Mouse (Mus musculus) limb, embryonic 10.5 days (tissue): Measurements from ENCODE around the gene Fads3. TPM values are rescaled to one million over a fixed set of nuclear protein-coding genes. Genes with fewer than 3 reads are reported as not detected.

Source experiments
- DNase-seq: peaks from one replicate; pipeline ENCODE4 v3.0.0-alpha.2; 2017; ENCODE audit warnings: low spot score
- H3K27ac ChIP-seq: fragments of 300-500 bp; sonication (generic); 2 replicates; pipeline ENCODE4 v1.5.1; 2016; ENCODE audit warnings: mild to moderate bottlenecking
- H3K27me3 ChIP-seq: fragments of 300-500 bp; sonication (generic); 2 replicates; pipeline ENCODE4 v1.6.1; 2016; ENCODE audit warnings: low read depth, mild to moderate bottlenecking; ENCODE audit not compliant: poor library complexity, severe bottlenecking
- H3K36me3 ChIP-seq: fragments of 300-500 bp; sonication (generic); 2 replicates; pipeline ENCODE4 v1.6.1; 2016; ENCODE audit warnings: mild to moderate bottlenecking, moderate library complexity
- H3K4me1 ChIP-seq: fragments of 300-500 bp; sonication (generic); 2 replicates; pipeline ENCODE4 v1.6.1; 2016
- H3K4me3 ChIP-seq: fragments of 300-500 bp; sonication (generic); 2 replicates; pipeline ENCODE4 v1.5.1; 2016; ENCODE audit warnings: mild to moderate bottlenecking, moderate library complexity
- H3K9me3 ChIP-seq: fragments of 300-500 bp; sonication (generic); replicated peaks from 2 replicates; pipeline ENCODE4 v1.6.1; 2016; ENCODE audit warnings: mild to moderate bottlenecking
- WGBS: fragments of 180-500 bp; shearing (Covaris S2); methylation state at CpG from one replicate; pipeline ENCODE4 v1.1.7; 2016; 5-methylcytosine and 5-hydroxymethylcytosine counted together
- polyA plus RNA-seq: library from polyadenylated mRNA; unstranded; fragments of >200 nt; fragmentation: Nextera tagmentation; extraction: Ambion mirVana; gene quantifications from 2 replicates; pipeline ENCODE4 v1.2.1, GENCODE M21; 2016

Gene Fads3
- polyA plus RNA-seq, 1 experiment from 2014 or later: 2.4 TPM

- Histone ChIP-seq H3K27me3 (peaks cover 15% of the 10 kb centered on the region), H3K4me3 (no peak overlapping the region), H3K4me1 (peaks cover 16% of the 10 kb centered on the region), H3K9me3 (no peaks in the 10 kb centered on the region), H3K36me3 (no peaks in the 10 kb centered on the region), H3K27ac (no peak overlapping the region)
- DNase-seq: no peak
- WGBS: 78% methylated on average over 4 of the region's 4 CpGs
Observed at GRCm38 (mm10) chr19:10046346-10046745, 5.0 kb downstream of the Fads3 start.

DNA sequence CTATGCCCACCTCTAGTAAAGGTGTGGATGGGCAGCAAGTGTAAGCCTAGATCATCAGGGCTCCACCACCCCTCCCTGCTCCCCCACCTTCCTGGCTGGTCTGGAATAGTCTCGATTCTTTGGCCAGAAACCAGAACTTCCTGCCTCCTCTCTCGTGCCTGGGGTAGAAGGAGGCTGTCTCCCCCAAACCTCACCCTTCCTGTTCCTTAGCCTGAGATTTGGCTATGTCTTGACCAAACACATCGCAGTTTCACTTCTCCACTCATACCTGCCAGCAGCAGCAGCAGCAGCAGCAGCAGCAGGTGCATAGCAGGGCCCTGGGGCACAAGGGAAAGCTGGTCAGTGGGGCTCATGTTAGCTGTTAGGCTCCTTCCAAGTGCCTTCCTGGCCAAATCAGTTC, 5.6 kb downstream of the Fads3 start:
- Histone ChIP-seq H3K4me1 (peaks cover 10% of the 10 kb centered on the region), H3K4me3 (no peak overlapping the region), H3K36me3 (no peaks in the 10 kb centered on the region), H3K27me3 (peaks cover 15% of the 10 kb centered on the region), H3K27ac (no peak overlapping the region), H3K9me3 (no peaks in the 10 kb centered on the region)
- 65% methylated on average over 3 of the region's 3 CpGs for WGBS
- no peak for DNase-seq

DNA sequence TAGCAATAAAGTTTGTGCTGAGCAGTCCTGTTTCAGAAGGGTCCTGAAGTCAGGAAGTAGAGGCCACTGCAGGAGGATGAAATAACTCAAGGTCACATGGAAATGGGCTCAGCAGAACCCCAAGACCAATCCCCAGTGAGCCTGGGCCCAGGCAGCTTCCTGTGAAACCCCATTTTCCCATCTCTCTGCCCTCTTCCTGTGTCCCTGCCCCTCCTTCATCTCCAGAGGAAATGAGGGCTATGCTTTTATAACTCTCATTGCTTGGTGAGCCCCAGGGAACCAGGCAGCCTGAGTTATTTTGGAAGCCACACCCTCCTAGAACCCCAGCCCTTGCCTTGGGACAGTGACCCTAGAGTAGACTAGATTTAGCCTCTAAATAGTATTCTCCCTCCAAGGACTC, 8.2 kb downstream of the Fads3 start:
- Histone ChIP-seq H3K27ac (no peak overlapping the region), H3K27me3 (no peaks in the 10 kb centered on the region), H3K4me1 (peaks cover 5% of the 10 kb centered on the region; the same call in 1 of the 2 replicates), H3K36me3 (no peaks in the 10 kb centered on the region), H3K9me3 (no peaks in the 10 kb centered on the region), H3K4me3 (no peak overlapping the region)
- no peak for DNase-seq

- Histone ChIP-seq H3K9me3 (no peaks in the 10 kb centered on the region), H3K27me3 (no peaks in the 10 kb centered on the region), H3K4me1 (peaks cover 5% of the 10 kb centered on the region; the same call in 1 of the 2 replicates), H3K4me3 (no peak overlapping the region), H3K36me3 (no peaks in the 10 kb centered on the region), H3K27ac (no peak overlapping the region)
- no peak for DNase-seq
- WGBS: 81% methylated on average over 2 of the region's 2 CpGs
Observed at GRCm38 (mm10) chr19:10050438-10050837, 9.1 kb downstream of the Fads3 start.

- 0 out of 2 replicates have a peak, but pooled peaks cover 5% of the 10 kb centered on the region for H3K36me3 ChIP-seq
Observed at GRCm38 (mm10) chr19:10052698-10053097, 11.3 kb downstream of the Fads3 start.

GRCm38 (mm10) chr19:10053692-10054260, 12.4 kb downstream of the Fads3 start:
- Histone ChIP-seq H3K27ac (no peak overlapping the region), H3K27me3 (no peaks in the 10 kb centered on the region), H3K36me3 (0 out of 2 replicates have a peak, but pooled peaks cover 5% of the 10 kb centered on the region), H3K4me1 (peaks cover 12% of the 10 kb centered on the region; the same call in 1 of the 2 replicates), H3K4me3 (no peak overlapping the region), H3K9me3 (no peaks in the 10 kb centered on the region)
- no peak for DNase-seq
- WGBS: 95% methylated on average over 10 of the region's 10 CpGs

More at GRCm38 (mm10) chr19:10052698-10053097, 11.3 kb downstream of the Fads3 start:
- Histone ChIP-seq H3K4me1 (peaks cover 12% of the 10 kb centered on the region; the same call in 1 of the 2 replicates), H3K27me3 (no peaks in the 10 kb centered on the region), H3K9me3 (no peaks in the 10 kb centered on the region), H3K27ac (no peak overlapping the region), H3K4me3 (no peak overlapping the region)
- 91% methylated on average over 4 of the region's 4 CpGs for WGBS
- no peak for DNase-seq

DNA sequence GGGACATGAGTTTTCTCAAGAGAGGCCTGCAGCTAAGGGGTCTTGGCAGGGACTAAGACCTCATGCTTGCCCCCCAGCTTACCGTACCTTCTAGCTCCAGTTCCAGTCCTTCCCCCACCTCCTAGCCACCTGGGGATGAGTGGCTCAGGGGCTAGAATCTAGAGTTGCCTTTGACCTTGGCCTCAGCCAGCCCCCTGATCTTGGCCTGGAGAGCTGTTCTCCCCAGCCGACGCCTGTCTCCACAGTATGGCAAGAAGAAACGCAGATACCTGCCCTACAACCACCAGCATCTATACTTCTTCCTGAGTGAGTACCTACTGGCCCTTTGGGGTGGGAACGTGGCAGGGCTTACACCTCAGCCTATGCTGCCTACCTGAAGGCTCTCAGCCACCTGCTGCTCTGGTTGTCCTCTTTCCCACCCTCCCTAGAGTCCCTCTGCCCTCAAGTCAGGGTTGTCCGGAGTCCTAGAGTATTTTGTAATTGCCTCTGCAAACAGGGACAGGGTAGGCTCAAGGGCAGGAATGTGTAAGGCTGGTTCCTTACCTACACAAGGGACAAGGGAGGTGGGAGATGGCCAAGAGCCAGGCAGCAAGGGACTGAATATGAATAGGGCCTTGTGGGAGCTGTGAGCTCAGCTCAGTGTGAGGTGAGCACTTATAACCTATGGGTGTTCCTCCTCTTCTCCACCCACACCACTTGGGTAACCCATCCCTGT, 13.1 kb downstream of the Fads3 start:
- no peaks in the 10 kb centered on the region for H3K9me3 ChIP-seq
- 0 out of 2 replicates have a peak, but pooled peaks cover 5% of the 10 kb centered on the region for H3K36me3 ChIP-seq
- no peak for DNase-seq
- 87% methylated on average over 6 of the region's 6 CpGs for WGBS
- no peaks in the 10 kb centered on the region for H3K27me3 ChIP-seq
- no peak overlapping the region for H3K4me3 ChIP-seq
- H3K27ac ChIP-seq: no peak overlapping the region
- H3K4me1 ChIP-seq: peaks cover 9% of the 10 kb centered on the region; the same call in 1 of the 2 replicates

- peaks cover 7% of the 10 kb centered on the region; the same call in 1 of the 2 replicates for H3K4me1 ChIP-seq
- 0 out of 2 replicates have a peak, but pooled peaks cover 5% of the 10 kb centered on the region for H3K36me3 ChIP-seq
- no peak for DNase-seq
- no peak overlapping the region for H3K4me3 ChIP-seq
- WGBS: 82% methylated on average over 3 of the region's 3 CpGs
- H3K27me3 ChIP-seq: no peaks in the 10 kb centered on the region
- no peaks in the 10 kb centered on the region for H3K9me3 ChIP-seq
- no peak overlapping the region for H3K27ac ChIP-seq
Observed at GRCm38 (mm10) chr19:10055261-10055660, 13.9 kb downstream of the Fads3 start.

GRCm38 (mm10) chr19:10055783-10056660, 14.7 kb downstream of the Fads3 start:
- WGBS: 88% methylated on average over 22 of the region's 22 CpGs
- no peaks in the 10 kb centered on the region for H3K9me3 ChIP-seq

DNA sequence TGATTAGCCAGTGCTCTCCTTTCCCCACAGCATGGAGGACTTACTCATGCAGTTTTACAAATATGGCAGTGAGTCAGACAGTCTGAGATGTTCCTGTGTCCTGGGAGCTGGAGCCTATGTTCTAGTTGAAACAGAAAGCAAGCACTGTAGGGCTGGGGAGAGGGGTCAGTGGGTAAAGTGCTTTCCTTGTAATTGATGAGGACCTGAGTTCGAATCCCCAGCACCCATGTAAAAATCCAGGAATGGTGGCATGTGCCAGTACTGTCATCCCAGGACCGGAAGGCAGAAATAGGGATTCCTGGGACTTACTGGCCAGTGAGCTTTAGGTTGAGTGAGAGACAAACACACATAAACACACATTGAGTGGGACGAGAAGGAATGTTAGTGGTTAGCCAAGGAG, 15.3 kb downstream of the Fads3 start:
- DNase-seq: no peak
- Histone ChIP-seq H3K4me1 (peaks cover 13% of the 10 kb centered on the region), H3K27me3 (no peaks in the 10 kb centered on the region), H3K27ac (no peak overlapping the region), H3K36me3 (peaks cover 17% of the 10 kb centered on the region), H3K4me3 (no peak overlapping the region), H3K9me3 (no peaks in the 10 kb centered on the region)
- WGBS: 94% methylated on average over 3 of the region's 3 CpGs

More at GRCm38 (mm10) chr19:10055783-10056660, 14.7 kb downstream of the Fads3 start:
- Histone ChIP-seq H3K27ac (no peak overlapping the region), H3K36me3 (peaks cover 10% of the 10 kb centered on the region), H3K4me1 (peaks cover 11% of the 10 kb centered on the region), H3K27me3 (no peaks in the 10 kb centered on the region), H3K4me3 (no peak overlapping the region)
- DNase-seq: no peak

- H3K27me3 ChIP-seq: no peaks in the 10 kb centered on the region
- no peak for DNase-seq
- no peak overlapping the region for H3K4me3 ChIP-seq
- 75% methylated on average over 11 of the region's 11 CpGs for WGBS
- H3K36me3 ChIP-seq: peaks cover 27% of the 10 kb centered on the region
- no peak overlapping the region for H3K27ac ChIP-seq
- H3K9me3 ChIP-seq: no peaks in the 10 kb centered on the region
- H3K4me1 ChIP-seq: peaks cover 13% of the 10 kb centered on the region
Observed at GRCm38 (mm10) chr19:10057486-10058351, 16.4 kb downstream of the Fads3 start.

DNA sequence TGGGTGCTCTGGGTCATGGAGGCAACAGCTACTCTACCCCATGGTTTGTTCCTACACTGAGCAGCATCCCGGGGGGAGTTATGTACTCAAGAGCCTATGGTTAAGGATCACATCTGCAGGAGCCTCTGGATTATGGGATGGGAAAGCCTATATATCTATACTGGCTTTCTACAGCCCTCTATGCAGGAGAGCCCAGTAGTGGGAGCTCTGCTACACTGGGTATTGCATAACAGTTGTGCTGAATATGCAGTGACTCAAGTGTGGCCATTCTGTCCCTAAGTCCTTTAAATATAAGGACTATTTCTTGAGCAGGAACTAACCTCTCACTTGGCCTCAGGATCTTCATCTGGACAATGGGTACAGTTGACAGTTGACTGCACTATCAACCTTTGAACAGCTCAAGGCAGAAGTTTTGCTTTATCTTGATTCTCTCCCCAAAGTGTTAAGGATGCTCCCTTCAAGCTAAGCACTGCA, 17.0 kb downstream of the Fads3 start:
- Histone ChIP-seq H3K4me1 (peaks cover 13% of the 10 kb centered on the region), H3K27me3 (no peaks in the 10 kb centered on the region), H3K27ac (no peak overlapping the region), H3K4me3 (no peak overlapping the region), H3K36me3 (peaks cover 34% of the 10 kb centered on the region), H3K9me3 (no peaks in the 10 kb centered on the region)
- WGBS: 85% methylated on average over 1 of the region's 1 CpGs
- no peak for DNase-seq
